In genomic region chr10:67497144-67497892, GRCm38 (mm10) we compare ENCODE assay signal across 24 mouse cellular contexts. TPM values are rescaled to one million over a fixed set of nuclear protein-coding genes. Genes with fewer than 3 reads are reported as not detected.
DNase-seq lines count a peak whose midpoint lies in the region; ATAC-seq and TF ChIP-seq lines count a peak whose summit lies in the region.
"Had no signal": no experiment of that assay in that cellular context is flagged by ENCODE, and none has a peak within 500 bp of the region (broad histone marks: within the 10 kb centered on the region; RNA-seq: fewer than 3 reads in every experiment).

No protein-coding gene starts in this region.

- no peaks in the 10 kb centered on the region for H3K27me3 ChIP-seq in small intestine, adult 2 months (ENCODE audit: control insufficient read depth, insufficient read depth, low read length)
- no peaks in the 10 kb centered on the region for H3K27me3 ChIP-seq in midbrain, embryonic 16.5 days (ENCODE audit: control insufficient read depth, insufficient read depth, low read depth, low read length)
- H3K27me3 ChIP-seq in hindbrain, embryonic 11.5 days (ENCODE audit: control insufficient read depth, insufficient read depth, low read length) = no peaks in the 10 kb centered on the region
- H3K27me3 ChIP-seq: embryonic facial prominence, embryonic 15.5 days had no signal

- no peak for TF ChIP-seq CTCF in small intestine, adult 2 months (IDR thresholded peaks at IDR 0.05; ENCODE audit: extremely low read depth, insufficient read length, insufficient replicate concordance, low read depth, low read length)

- ATAC-seq in midbrain, embryonic 16.5 days = no peak
- ATAC-seq in hindbrain, embryonic 11.5 days (ENCODE audit: low FRiP score) = no peak
- ATAC-seq: forebrain, embryonic 14.5 days; intestine, postnatal 0 days; Patski had no signal

- no peak overlapping the region for H3K9ac ChIP-seq in midbrain, embryonic 16.5 days (ENCODE audit: low read depth, low read length)
- no peak overlapping the region for H3K9ac ChIP-seq in hindbrain, embryonic 11.5 days (ENCODE audit: low read depth, low read length)
- H3K9ac ChIP-seq: embryonic facial prominence, embryonic 15.5 days; hindbrain, embryonic 14.5 days had no signal

- no peak for TF ChIP-seq POLR2A in small intestine, adult 2 months (IDR thresholded peaks at IDR 0.05; ENCODE audit: low read depth, low read length)

- no peak overlapping the region for H3K4me2 ChIP-seq in midbrain, embryonic 16.5 days (ENCODE audit: low read length)
- no peak overlapping the region for H3K4me2 ChIP-seq in hindbrain, embryonic 11.5 days (replicated peaks; ENCODE audit: low read depth, low read length)
- H3K4me2 ChIP-seq: embryonic facial prominence, embryonic 15.5 days; hindbrain, embryonic 14.5 days had no signal

- H3K27ac ChIP-seq in small intestine, adult 2 months (ENCODE audit: insufficient read depth, low read depth, low read length) = peak overlapping the region; percentile 37; the same call in 1 of the 2 replicates
- H3K27ac ChIP-seq in midbrain, embryonic 16.5 days (ENCODE audit: low read length) = no peak overlapping the region
- H3K27ac ChIP-seq in hindbrain, embryonic 11.5 days (ENCODE audit: low read depth, low read length) = no peak overlapping the region
- H3K27ac ChIP-seq: embryonic facial prominence, embryonic 15.5 days; forebrain, embryonic 10.5 days; gastrocnemius, adult 2 months; heart, embryonic 10.5 days; hindbrain, embryonic 14.5 days had no signal

- no peaks in the 10 kb centered on the region for H3K9me3 ChIP-seq in midbrain, embryonic 16.5 days (replicated peaks; ENCODE audit: control insufficient read depth, low read length, poor library complexity, severe bottlenecking)
- no peaks in the 10 kb centered on the region for H3K9me3 ChIP-seq in hindbrain, embryonic 11.5 days (ENCODE audit: control insufficient read depth, low read length)
- H3K9me3 ChIP-seq: embryonic facial prominence, embryonic 15.5 days; forebrain, embryonic 10.5 days; heart, embryonic 10.5 days had no signal

- no peaks in the 10 kb centered on the region for H3K36me3 ChIP-seq in small intestine, adult 2 months (ENCODE audit: control insufficient read depth, insufficient read depth, low read length)
- no peaks in the 10 kb centered on the region for H3K36me3 ChIP-seq in midbrain, embryonic 16.5 days (ENCODE audit: control insufficient read depth, insufficient read depth, low read length)
- no peaks in the 10 kb centered on the region for H3K36me3 ChIP-seq in hindbrain, embryonic 11.5 days (ENCODE audit: control insufficient read depth, insufficient read depth, low read length)
- H3K36me3 ChIP-seq: embryonic facial prominence, embryonic 15.5 days; forebrain, embryonic 10.5 days; heart, embryonic 10.5 days had no signal

- H3K4me1 ChIP-seq in small intestine, adult 2 months (ENCODE audit: control insufficient read depth, insufficient read depth, insufficient read length, low read length) = no peaks in the 10 kb centered on the region
- no peaks in the 10 kb centered on the region for H3K4me1 ChIP-seq in midbrain, embryonic 16.5 days (ENCODE audit: control insufficient read depth, insufficient read depth, low read length)
- H3K4me1 ChIP-seq in hindbrain, embryonic 11.5 days (replicated peaks; ENCODE audit: control insufficient read depth, insufficient read depth, low read length) = no peaks in the 10 kb centered on the region
- H3K4me1 ChIP-seq: embryonic facial prominence, embryonic 15.5 days; forebrain, embryonic 10.5 days; heart, embryonic 10.5 days had no signal

- H3K4me3 ChIP-seq in small intestine, adult 2 months (ENCODE audit: low read depth, low read length) = no peak overlapping the region
- H3K4me3 ChIP-seq in midbrain, embryonic 16.5 days (ENCODE audit: low read depth, low read length) = no peak overlapping the region
- no peak overlapping the region for H3K4me3 ChIP-seq in hindbrain, embryonic 11.5 days (ENCODE audit: low read depth, low read length)
- H3K4me3 ChIP-seq: embryonic facial prominence, embryonic 15.5 days; erythroblast, embryonic 14.5 days; forebrain, embryonic 10.5 days; gastrocnemius, adult 2 months; heart, embryonic 10.5 days had no signal

- peak; percentile 6 for DNase-seq in thymus, postnatal 25 days
- DNase-seq in thymus, postnatal 10 days (ENCODE audit: low spot score in 2 of 2) = no peak
- DNase-seq in T-cell, adult 2 months (ENCODE audit: low spot score) = peak; percentile 31
- peak; percentile 86 for DNase-seq in induced T-regulatory cell, adult 2 months (ENCODE audit: low read depth)
- DNase-seq in hindbrain, embryonic 11.5 days (ENCODE audit: low spot score) = no peak
- DNase-seq in ovary, adult 18-20 months (ENCODE audit: low spot score) = no peak
- DNase-seq: adrenal gland, adult 8-10 months; cerebellum, adult 11-12 months; cerebellum, adult 9-11 months; cerebellum, postnatal 36 days; gastrocnemius, adult 2 months; gastrocnemius, postnatal 25 days; heart, adult 18-20 months; heart, postnatal 10 days had no signal

- 85% methylated on average over 15 of the region's 15 CpGs for WGBS in small intestine, adult 2 months
- WGBS in midbrain, embryonic 16.5 days = 95% methylated on average over 15 of the region's 15 CpGs
- 90% methylated on average over 15 of the region's 15 CpGs for WGBS in hindbrain, embryonic 11.5 days

RNA-seq across cellular contexts. Expression of gene Egr2, which starts 38.0 kb away (rescaled TPM):
- polyA plus RNA-seq in small intestine, adult 2 months (2012; rRNA removed) = 1.7 and 3.7 TPM in 2 replicates
- polyA plus RNA-seq in midbrain, embryonic 16.5 days (2015; fragmentation: Nextera tagmentation; extraction: Ambion mirVana) = 0.45 and 0.68 TPM in 2 replicates
- polyA plus RNA-seq in hindbrain, embryonic 11.5 days (2014; fragmentation: Nextera tagmentation; extraction: Ambion mirVana) = 1.2 and 1.3 TPM in 2 replicates
- polyA plus RNA-seq: erythroblast, embryonic 14.5 days; forebrain, embryonic 10.5 days had no signal

RNA-seq across cellular contexts. Expression of gene Ado, which starts 51.4 kb away (rescaled TPM):
- polyA plus RNA-seq in small intestine, adult 2 months (2012; rRNA removed) = 7.3 and 10.2 TPM in 2 replicates
- polyA plus RNA-seq in midbrain, embryonic 16.5 days (2015; fragmentation: Nextera tagmentation; extraction: Ambion mirVana) = 77.2 and 77.3 TPM in 2 replicates
- polyA plus RNA-seq in hindbrain, embryonic 11.5 days (2014; fragmentation: Nextera tagmentation; extraction: Ambion mirVana) = 87.4 and 88.3 TPM in 2 replicates

Comparison
In these comparisons a context has a peak if more than half of its experiments do, and no peak if none do; other contexts are left out.
1. DNase-seq: peak in thymus, postnatal 25 days (single experiment), T-cell, adult 2 months (single experiment) and induced T-regulatory cell, adult 2 months (single experiment); none in thymus, postnatal 10 days (0 of 2), hindbrain, embryonic 11.5 days (single experiment) and ovary, adult 18-20 months (single experiment).